Mouse (Mus musculus) neural tube, embryonic 14.5 days (tissue): ENCODE data around the gene Iqgap2. TPM values are rescaled to one million over a fixed set of nuclear protein-coding genes. Genes with fewer than 3 reads are reported as not detected.

Source experiments
- ATAC-seq: fragments of 200-750 bp; cut with Nextera tagmentation; 2 replicates; pipeline ENCODE4 v1.8.0; 2017; ENCODE audit warnings: low read depth, mild to moderate bottlenecking, moderate TSS enrichment, moderate library complexity
- H3K27ac ChIP-seq: fragments of 300-500 bp; sonication (generic); 2 replicates; pipeline ENCODE4 v1.5.1; 2014; ENCODE audit warnings: low read depth, mild to moderate bottlenecking, control low read depth, low read length, moderate library complexity, mixed read lengths
- H3K27me3 ChIP-seq: fragments of 300-500 bp; sonication (generic); 2 replicates; pipeline ENCODE4 v1.6.1; 2014; ENCODE audit warnings: low read length; ENCODE audit not compliant: control insufficient read depth, insufficient read depth
- H3K36me3 ChIP-seq: fragments of 300-500 bp; sonication (generic); 2 replicates; pipeline ENCODE4 v1.6.1; 2014; ENCODE audit warnings: low read length, mixed read lengths; ENCODE audit not compliant: control insufficient read depth, insufficient read depth
- H3K4me1 ChIP-seq: fragments of 300-500 bp; sonication (generic); 2 replicates; pipeline ENCODE4 v1.6.1; 2014; ENCODE audit warnings: low read length; ENCODE audit not compliant: control insufficient read depth, insufficient read depth
- H3K4me2 ChIP-seq: fragments of 300-500 bp; sonication (generic); 2 replicates; pipeline ENCODE4 v1.6.1; 2014; ENCODE audit warnings: mild to moderate bottlenecking, low read depth, low read length, control low read depth
- H3K4me3 ChIP-seq: fragments of 300-500 bp; sonication (generic); 2 replicates; pipeline ENCODE4 v1.5.1; 2014; ENCODE audit warnings: low read depth, low read length, control low read depth, mixed read lengths
- H3K9ac ChIP-seq: fragments of 300-500 bp; sonication (generic); replicated peaks from 2 replicates; pipeline ENCODE4 v1.6.1; 2014; ENCODE audit warnings: low read depth, mild to moderate bottlenecking, control low read depth, low read length, mixed read lengths
- H3K9me3 ChIP-seq: fragments of 300-500 bp; sonication (generic); 2 replicates; pipeline ENCODE4 v1.6.1; 2016; ENCODE audit warnings: low read length; ENCODE audit not compliant: control insufficient read depth
- WGBS: fragments of 180-500 bp; shearing (Covaris S2); extraction: QIAGEN DNeasy Blood & Tissue Kit; methylation state at CpG from one replicate; pipeline ENCODE4 v1.1.7; 2014; 5-methylcytosine and 5-hydroxymethylcytosine counted together
- polyA plus RNA-seq: library from polyadenylated mRNA; unstranded; fragments of >200 nt; fragmentation: Nextera tagmentation; extraction: Ambion mirVana; gene quantifications from 2 replicates; pipeline ENCODE4 v1.2.1, GENCODE M21; 2014

Iqgap2 gene
- polyA plus RNA-seq, 1 experiment from 2014 or later: 2.0 TPM

GRCm38 (mm10) chr13:95902696-95903095 is 11.0 kb upstream of the Iqgap2 start:
- Histone ChIP-seq H3K9me3 (no peaks in the 10 kb centered on the region), H3K4me2 (no peak overlapping the region), H3K9ac (no peak overlapping the region), H3K36me3 (no peaks in the 10 kb centered on the region), H3K27ac (no peak overlapping the region), H3K27me3 (no peaks in the 10 kb centered on the region), H3K4me1 (no peaks in the 10 kb centered on the region), H3K4me3 (no peak overlapping the region)
- no peak for ATAC-seq
- WGBS: 92% methylated on average over 3 of the region's 3 CpGs

- Histone ChIP-seq H3K36me3 (no peaks in the 10 kb centered on the region), H3K27ac (no peak overlapping the region), H3K4me1 (no peaks in the 10 kb centered on the region), H3K4me3 (no peak overlapping the region), H3K4me2 (no peak overlapping the region), H3K9me3 (no peaks in the 10 kb centered on the region), H3K9ac (no peak overlapping the region), H3K27me3 (no peaks in the 10 kb centered on the region)
- WGBS: 47% methylated on average over 1 of the region's 1 CpGs
- ATAC-seq: no peak
Observed at GRCm38 (mm10) chr13:95899885-95900650, 8.3 kb upstream of the Iqgap2 start.

GRCm38 (mm10) chr13:95896501-95896900 is 4.8 kb upstream of the Iqgap2 start:
- Histone ChIP-seq H3K4me1 (no peaks in the 10 kb centered on the region), H3K4me2 (no peak overlapping the region), H3K9me3 (no peaks in the 10 kb centered on the region), H3K27ac (no peak overlapping the region), H3K9ac (no peak overlapping the region), H3K27me3 (no peaks in the 10 kb centered on the region), H3K36me3 (no peaks in the 10 kb centered on the region), H3K4me3 (no peak overlapping the region)
- no peak for ATAC-seq
- 92% methylated on average over 6 of the region's 6 CpGs for WGBS

GRCm38 (mm10) chr13:95893166-95893565 is 1.4 kb upstream of the Iqgap2 start:
- H3K4me2 ChIP-seq: no peak overlapping the region
- WGBS: 93% methylated on average over 4 of the region's 4 CpGs
- ATAC-seq: no peak
- H3K36me3 ChIP-seq: no peaks in the 10 kb centered on the region
- H3K27ac ChIP-seq: no peak overlapping the region
- H3K4me3 ChIP-seq: no peak overlapping the region
- peaks cover 7% of the 10 kb centered on the region; the same call in 1 of the 2 replicates for H3K4me1 ChIP-seq
- no peaks in the 10 kb centered on the region for H3K27me3 ChIP-seq
- H3K9ac ChIP-seq: no peak overlapping the region
- no peaks in the 10 kb centered on the region for H3K9me3 ChIP-seq

GRCm38 (mm10) chr13:95892611-95893145 is 956 bp upstream of the Iqgap2 start:
- H3K27me3 ChIP-seq: no peaks in the 10 kb centered on the region
- H3K36me3 ChIP-seq: no peaks in the 10 kb centered on the region
- no peaks in the 10 kb centered on the region for H3K9me3 ChIP-seq
- peak overlapping the region; percentile 54 for H3K4me3 ChIP-seq
- WGBS: 22% methylated on average over 12 of the region's 12 CpGs
- H3K4me1 ChIP-seq: peaks cover 7% of the 10 kb centered on the region; the same call in 1 of the 2 replicates
- H3K27ac ChIP-seq: no peak overlapping the region
- peak overlapping the region; percentile 51; the same call in 1 of the 2 replicates for H3K9ac ChIP-seq
- ATAC-seq: 0 out of 2 replicates have a peak, but pooled peaks have one; percentile 1
- peak overlapping the region; percentile 75 for H3K4me2 ChIP-seq

GRCm38 (mm10) chr13:95891926-95892610 is 346 bp upstream of the Iqgap2 start:
- Histone ChIP-seq H3K27ac (no peak overlapping the region), H3K4me3 (peak overlapping the region; percentile 54), H3K9me3 (no peaks in the 10 kb centered on the region), H3K27me3 (no peaks in the 10 kb centered on the region), H3K4me2 (peak overlapping the region; percentile 75), H3K36me3 (no peaks in the 10 kb centered on the region), H3K9ac (peak overlapping the region; percentile 51), H3K4me1 (peaks cover 7% of the 10 kb centered on the region; the same call in 1 of the 2 replicates)
- ATAC-seq: peak; percentile 92
- under 1% methylated on average over 39 of the region's 52 CpGs for WGBS

GRCm38 (mm10) chr13:95890851-95891471 is 761 bp downstream of the Iqgap2 start:
- H3K4me3 ChIP-seq: peak overlapping the region; percentile 54
- ATAC-seq: peak; percentile 26; the same call in 1 of the 2 replicates
- no peaks in the 10 kb centered on the region for H3K9me3 ChIP-seq
- H3K9ac ChIP-seq: peak overlapping the region; percentile 51
- H3K27me3 ChIP-seq: no peaks in the 10 kb centered on the region
- H3K36me3 ChIP-seq: no peaks in the 10 kb centered on the region
- WGBS: under 1% methylated on average over 33 of the region's 33 CpGs
- H3K4me1 ChIP-seq: peaks cover 7% of the 10 kb centered on the region; the same call in 1 of the 2 replicates
- H3K27ac ChIP-seq: no peak overlapping the region
- peak overlapping the region; percentile 75 for H3K4me2 ChIP-seq

- no peaks in the 10 kb centered on the region for H3K9me3 ChIP-seq
- peak overlapping the region; percentile 20; the same call in 1 of the 2 replicates for H3K4me2 ChIP-seq
- WGBS: 27% methylated on average over 8 of the region's 8 CpGs
- H3K27me3 ChIP-seq: no peaks in the 10 kb centered on the region
- H3K4me3 ChIP-seq: no peak overlapping the region
- ATAC-seq: no peak
- no peak overlapping the region for H3K27ac ChIP-seq
- H3K4me1 ChIP-seq: peaks cover 7% of the 10 kb centered on the region; the same call in 1 of the 2 replicates
- no peak overlapping the region for H3K9ac ChIP-seq
- H3K36me3 ChIP-seq: no peaks in the 10 kb centered on the region
Observed at GRCm38 (mm10) chr13:95889981-95890545, 1.7 kb downstream of the Iqgap2 start.
